Mouse (Mus musculus) gastrocnemius, adult 8-10 months (tissue): ENCODE measurements around the gene Nol9. TPM values are rescaled to one million over a fixed set of nuclear protein-coding genes. Genes with fewer than 3 reads are reported as not detected.

Experiments used
- DNase-seq, 2 experiments: peaks; one replicate each; pipeline ENCODE4 v3.0.0; 2022; ENCODE audit warnings: low spot score in 2 of 2
- total RNA-seq, 4 experiments: library from RNA; stranded (reverse); gene quantifications; 2 replicates each; pipeline ENCODE4 v1.2.4; 2022

Gene Nol9
- total RNA-seq, 4 experiments from 2014 or later = 9.4 to 13.2 (median 10.0) TPM

GRCm38 (mm10) chr4:152043171-152043570 lies 4.0 kb downstream of the Nol9 start:
- DNase-seq = no peak

- no peak for DNase-seq
These were observed 5.5 kb downstream of the Nol9 start for GRCm38 (mm10) chr4:152044609-152045008.

- DNase-seq = peak; percentile 63 to 73
These were observed 23.4 kb downstream of the Nol9 start for GRCm38 (mm10) chr4:152062390-152063110.

GRCm38 (mm10) chr4:152067280-152067679 lies 28.2 kb downstream of the Nol9 start:
- no peak for DNase-seq

GRCm38 (mm10) chr4:152068166-152068724 lies 29.1 kb downstream of the Nol9 start:
- DNase-seq = no peak

- DNase-seq = no peak
These were observed 30.1 kb downstream of the Nol9 start for GRCm38 (mm10) chr4:152069245-152069644.

- no peak for DNase-seq
These were observed 31.6 kb downstream of the Nol9 start for GRCm38 (mm10) chr4:152070494-152071396.

GRCm38 (mm10) chr4:152072121-152072601 lies 33.0 kb downstream of the Nol9 start, which contains the start of gene Plekhg5:
TSS of gene Plekhg5 (plus strand) at chr4:152072498.
- no peak for DNase-seq

- DNase-seq = no peak
These were observed 33.5 kb downstream of the Nol9 start for GRCm38 (mm10) chr4:152072655-152073054.

GRCm38 (mm10) chr4:152073715-152074114 lies 34.6 kb downstream of the Nol9 start:
- no peak for DNase-seq

GRCm38 (mm10) chr4:152074548-152074947 lies 35.4 kb downstream of the Nol9 start:
- DNase-seq = no peak

GRCm38 (mm10) chr4:152077191-152077590 lies 38.1 kb downstream of the Nol9 start:
- no peak for DNase-seq

GRCm38 (mm10) chr4:152078105-152078530 lies 39.0 kb downstream of the Nol9 start:
- DNase-seq = no peak

GRCm38 (mm10) chr4:152079261-152079660 lies 40.1 kb downstream of the Nol9 start:
- DNase-seq = no peak

- DNase-seq = no peak
These were observed 40.8 kb downstream of the Nol9 start for GRCm38 (mm10) chr4:152079931-152080330.

GRCm38 (mm10) chr4:152083611-152084220 lies 44.6 kb downstream of the Nol9 start:
- DNase-seq = no peak

GRCm38 (mm10) chr4:152084616-152085015 lies 45.5 kb downstream of the Nol9 start:
- no peak for DNase-seq

- no peak for DNase-seq
These were observed 47.5 kb downstream of the Nol9 start for GRCm38 (mm10) chr4:152086505-152087210.

GRCm38 (mm10) chr4:152087211-152088081 lies 48.3 kb downstream of the Nol9 start:
- DNase-seq = no peak

GRCm38 (mm10) chr4:152088133-152088532 lies 49.0 kb downstream of the Nol9 start:
- DNase-seq = no peak
